Mouse (Mus musculus) layer of hippocampus, adult 9-11 months (tissue): ENCODE results near the gene Trim17.

Experiments used
- DNase-seq: peaks from one replicate; pipeline ENCODE4 v3.0.0; 2022

The Trim17 gene

DNA sequence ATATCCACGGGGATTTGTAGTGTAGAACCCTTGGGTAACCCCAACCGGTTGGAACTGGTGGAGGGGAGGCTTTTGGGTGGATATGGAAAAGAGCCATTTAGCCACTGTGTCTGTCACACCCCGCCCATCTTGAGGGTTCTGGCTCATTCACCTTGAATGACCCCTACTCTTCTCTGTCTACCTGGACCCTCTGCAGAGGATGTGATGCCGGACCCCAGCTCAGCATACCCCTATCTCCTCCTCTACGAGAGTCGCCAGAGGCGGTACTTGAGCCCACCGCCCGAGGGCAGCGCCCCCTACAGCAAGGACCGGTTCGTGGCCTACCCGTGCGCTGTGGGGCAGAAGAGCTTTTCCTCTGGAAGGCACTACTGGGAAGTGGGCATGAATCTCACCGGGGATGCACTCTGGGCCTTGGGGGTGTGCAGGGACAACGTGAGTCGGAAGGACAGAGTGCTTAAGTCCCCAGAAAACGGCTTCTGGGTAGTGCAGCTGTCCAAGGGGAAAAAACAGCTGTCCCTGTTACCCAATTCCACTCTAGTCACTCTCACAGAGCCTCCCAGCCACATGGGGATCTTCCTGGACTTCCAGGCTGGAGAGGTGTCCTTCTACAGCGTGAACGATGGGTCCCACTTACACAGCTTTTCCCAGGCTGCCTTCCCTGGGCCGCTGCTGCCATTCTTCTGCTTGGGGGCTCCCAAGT, 16.5 kb downstream of the Trim17 start:
- no peak for DNase-seq

DNA sequence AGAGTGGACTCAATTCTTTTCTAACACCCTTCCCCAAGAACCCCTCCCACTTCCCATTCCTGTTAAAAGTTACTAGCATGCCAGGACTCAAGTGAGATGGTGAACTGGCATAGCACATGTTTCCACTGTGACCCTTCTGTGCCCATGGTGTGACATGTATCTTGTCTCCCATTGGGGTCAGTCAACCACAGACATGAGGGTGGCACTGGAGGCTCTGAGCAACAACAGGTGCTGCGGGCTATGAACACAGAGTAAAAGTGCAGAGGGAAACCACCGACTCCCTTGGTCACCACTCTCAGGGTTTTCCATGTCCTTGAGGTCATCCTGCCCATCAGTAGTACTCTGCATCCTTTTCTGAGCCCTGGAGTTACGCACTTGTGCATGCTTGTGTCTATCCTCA, 17.3 kb downstream of the Trim17 start:
- no peak for DNase-seq

DNA sequence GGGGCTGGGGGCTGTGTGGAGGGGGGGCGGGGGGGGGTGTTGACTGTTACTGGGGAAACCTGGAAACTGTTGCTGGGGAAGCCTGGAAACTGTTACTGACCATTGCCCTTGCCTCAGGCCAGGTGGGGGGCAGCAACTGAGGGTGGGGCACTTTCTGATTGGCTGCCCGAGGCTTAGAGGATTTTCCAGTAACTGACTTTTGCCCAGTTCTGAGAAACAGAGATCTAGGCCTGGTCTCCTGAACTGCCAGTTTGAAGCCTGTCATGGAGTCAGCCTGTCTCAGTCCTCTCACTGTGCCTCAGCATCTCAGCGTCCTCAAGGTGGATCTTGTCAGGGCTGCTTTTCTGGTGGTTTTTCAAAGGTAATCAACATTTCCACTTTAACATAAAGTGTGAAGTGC, 19.9 kb downstream of the Trim17 start:
- DNase-seq: no peak

DNA sequence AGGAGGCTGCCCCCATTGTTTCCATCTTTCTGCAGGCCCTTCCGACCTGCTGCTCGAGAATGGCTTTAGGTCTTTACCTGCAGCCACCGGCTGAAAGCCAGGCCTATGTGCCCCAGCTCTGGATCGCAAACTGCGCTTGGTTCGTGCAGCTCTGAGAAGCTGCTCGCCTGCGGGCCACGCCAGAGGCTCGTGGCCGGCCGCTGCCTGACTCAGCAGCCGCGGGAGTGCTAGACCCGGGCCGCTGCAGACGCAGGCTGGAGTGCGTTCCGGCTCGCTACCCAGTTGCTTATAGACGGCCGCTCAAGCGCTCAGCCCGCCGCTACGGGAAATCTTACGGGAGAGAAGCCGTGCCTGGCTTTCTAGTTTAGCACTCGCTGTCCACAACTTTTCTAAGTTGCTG, 22.7 kb downstream of the Trim17 start:
- DNase-seq: no peak

DNA sequence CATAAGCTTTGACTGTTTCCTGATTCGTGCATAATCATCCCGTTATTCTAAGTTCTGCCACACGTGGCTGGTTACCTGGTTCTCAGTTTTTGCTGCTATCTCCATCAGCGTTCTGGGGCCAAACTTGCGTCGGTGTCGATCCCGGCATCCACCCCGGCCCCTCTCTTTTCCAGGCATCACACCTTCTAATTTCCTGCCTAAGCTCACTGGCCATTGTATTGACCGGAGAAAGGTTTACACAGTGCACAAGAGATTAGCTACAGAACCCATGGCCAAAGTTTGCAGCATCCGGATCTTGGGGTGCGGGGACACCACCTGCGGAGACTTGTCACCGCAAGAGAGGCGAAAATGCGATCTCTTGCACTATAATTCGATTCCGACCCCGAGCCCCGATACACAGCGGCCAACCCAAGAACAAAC, 23.1 kb downstream of the Trim17 start:
- DNase-seq: no peak

DNA sequence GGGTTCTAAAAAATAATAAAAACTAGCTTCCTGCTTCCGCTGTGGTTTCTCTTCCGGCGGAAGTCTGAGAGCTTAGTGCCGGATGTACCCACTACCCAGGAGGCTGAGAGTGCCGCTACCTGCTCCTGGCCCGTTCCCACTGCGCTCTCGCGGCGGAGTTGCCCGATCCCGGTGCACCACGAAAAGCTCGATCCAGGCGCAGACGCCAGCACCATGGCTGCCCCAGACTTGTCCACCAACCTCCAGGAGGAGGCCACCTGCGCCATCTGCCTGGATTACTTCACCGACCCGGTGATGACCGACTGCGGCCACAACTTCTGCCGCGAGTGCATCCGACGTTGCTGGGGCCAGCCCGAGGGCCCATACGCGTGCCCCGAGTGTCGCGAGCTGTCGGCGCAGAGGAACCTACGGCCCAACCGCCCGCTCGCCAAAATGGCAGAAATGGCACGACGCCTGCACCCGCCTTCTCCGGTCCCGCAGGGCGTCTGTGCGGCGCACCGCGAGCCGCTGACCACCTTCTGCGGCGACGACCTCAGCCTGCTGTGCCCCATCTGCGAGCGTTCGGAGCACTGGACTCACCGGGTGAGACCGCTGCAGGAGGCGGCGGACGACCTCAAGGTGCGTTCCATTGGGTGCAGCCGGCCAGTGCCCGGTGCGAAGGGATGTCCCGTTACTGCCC, 23.7 kb downstream of the Trim17 start, which contains the start of gene Trim11:
Gene Trim11 (plus strand): TSS at position 67 of the 679 bp plus-strand sequence.
- DNase-seq: peak; percentile 56

DNA sequence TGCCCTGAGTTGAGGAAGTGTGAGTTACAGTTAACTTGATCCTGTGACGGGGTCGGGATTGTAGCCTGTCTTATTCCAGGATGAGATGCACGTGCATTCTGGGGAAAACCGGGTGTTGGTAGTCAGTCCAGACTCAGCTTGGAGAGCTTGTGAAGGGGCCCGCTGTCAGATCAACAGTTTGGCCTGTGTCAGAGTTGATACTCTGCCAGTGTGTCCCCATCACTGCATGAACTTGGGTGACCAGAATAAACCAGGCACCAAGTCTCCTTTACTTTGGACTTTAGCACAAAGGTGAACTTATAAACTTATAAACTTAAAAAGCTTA, 24.2 kb downstream of the Trim17 start:
- DNase-seq: no peak

DNA sequence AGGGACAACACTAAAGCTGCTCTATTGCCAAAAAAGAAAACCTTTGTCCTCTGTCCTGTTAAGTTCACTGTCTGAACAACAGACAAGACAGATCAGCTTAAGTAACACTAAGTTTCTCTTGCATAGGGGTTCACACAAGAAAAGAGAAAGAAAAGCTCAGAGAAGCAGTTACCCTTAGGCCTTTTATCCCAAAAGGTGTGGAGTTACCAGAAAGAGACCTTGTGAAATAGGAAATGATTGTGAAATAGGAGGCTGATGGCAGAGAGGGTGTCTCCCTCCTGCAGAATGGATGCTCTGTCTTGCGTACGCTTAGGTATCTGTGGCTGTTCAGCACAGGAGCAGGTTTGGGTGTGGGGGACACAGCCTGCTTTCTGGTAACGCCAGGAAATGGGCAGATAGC, 24.7 kb downstream of the Trim17 start:
- no peak for DNase-seq

DNA sequence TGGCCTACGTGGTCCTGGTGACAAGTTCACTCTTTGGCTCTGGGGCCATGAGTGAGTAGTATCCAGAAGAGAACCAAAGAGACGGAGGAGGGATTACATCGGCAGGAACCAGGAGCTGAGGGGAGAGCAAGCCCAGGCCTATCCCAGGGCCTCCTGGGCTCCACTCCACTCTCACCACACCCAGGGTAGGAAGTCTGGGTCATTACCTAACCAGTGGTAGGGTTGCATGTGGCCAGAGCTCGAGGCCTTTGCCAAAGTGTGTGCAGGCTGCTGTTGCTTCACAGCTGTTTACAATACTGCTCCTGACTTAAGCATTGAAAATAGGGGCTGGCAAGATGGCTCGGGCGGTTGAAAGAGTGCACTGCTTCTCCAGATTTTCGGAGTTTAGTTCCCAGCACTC, 25.2 kb downstream of the Trim17 start:
- no peak for DNase-seq

DNA sequence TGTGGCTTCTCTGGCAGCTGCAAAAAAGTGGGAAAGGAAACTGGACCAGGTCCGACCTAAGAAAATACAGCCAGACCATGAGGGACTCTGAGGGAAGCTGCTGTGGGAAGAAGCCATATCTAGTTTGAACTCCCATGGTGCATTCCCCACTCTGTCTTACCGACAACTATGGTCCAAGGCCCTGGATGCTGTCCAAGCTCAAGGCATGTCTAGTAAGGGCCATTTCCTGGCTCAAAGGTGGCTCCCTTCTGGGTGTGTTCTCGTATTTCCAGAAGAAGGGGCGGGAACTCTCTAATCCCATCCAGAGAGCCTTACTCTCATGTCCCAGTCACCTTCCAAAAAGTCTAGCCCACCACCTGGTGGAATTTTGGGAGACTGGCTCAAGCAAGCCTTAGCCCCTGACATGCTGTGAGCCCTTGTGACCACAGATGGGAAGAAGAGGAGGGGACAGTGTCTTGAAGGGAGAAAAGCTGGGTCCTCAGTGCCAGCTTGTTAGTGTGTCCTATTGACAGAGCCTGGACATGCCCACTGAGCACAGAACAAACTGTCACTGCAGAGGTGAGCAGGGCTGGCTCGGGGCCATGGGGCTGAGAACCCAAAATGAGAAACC, 26.0 kb downstream of the Trim17 start:
- DNase-seq: no peak

DNA sequence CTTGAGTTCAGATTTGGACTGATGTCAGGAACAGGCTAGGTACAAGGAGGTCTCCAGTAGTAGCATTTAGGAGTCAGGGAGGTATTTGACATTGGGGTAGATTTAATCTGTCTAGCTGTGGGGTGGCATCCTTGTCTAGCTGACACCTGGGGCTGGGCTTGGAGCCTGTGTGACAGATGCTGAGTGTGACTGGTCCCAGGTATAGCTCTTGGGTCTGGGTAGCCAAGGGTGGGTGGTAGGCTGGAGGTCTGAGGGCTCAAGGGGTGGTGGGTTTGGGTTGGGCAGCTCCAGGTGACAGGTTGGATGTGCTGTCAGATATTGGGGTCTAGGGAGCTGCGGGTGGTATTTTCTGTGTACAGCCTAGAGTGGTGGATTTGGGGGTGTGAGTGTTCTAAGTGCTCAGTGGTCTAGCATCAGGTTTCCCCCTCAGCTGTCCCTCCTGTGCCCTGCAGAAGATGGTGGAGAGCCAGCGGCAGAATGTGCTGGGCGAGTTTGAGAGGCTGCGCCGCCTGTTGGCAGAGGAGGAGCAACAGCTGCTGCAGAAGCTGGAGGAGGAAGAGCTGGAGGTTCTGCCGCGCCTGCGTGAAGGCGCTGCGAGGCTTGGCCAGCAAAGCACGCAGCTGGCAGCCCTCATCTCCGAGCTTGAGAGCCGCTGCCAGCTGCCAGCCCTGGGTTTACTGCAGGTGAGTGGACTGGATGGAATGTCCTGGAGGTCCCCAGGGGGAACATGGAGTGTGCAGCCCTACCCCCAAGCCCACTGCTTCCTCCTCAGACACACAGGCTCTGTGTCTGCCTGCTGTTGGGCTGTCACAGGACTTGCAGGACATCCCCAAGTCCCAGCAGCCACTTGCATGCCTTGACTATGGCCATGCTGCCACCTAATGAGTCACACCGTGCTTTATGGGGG, 27.3 kb downstream of the Trim17 start:
- peak; percentile 84 for DNase-seq

DNA sequence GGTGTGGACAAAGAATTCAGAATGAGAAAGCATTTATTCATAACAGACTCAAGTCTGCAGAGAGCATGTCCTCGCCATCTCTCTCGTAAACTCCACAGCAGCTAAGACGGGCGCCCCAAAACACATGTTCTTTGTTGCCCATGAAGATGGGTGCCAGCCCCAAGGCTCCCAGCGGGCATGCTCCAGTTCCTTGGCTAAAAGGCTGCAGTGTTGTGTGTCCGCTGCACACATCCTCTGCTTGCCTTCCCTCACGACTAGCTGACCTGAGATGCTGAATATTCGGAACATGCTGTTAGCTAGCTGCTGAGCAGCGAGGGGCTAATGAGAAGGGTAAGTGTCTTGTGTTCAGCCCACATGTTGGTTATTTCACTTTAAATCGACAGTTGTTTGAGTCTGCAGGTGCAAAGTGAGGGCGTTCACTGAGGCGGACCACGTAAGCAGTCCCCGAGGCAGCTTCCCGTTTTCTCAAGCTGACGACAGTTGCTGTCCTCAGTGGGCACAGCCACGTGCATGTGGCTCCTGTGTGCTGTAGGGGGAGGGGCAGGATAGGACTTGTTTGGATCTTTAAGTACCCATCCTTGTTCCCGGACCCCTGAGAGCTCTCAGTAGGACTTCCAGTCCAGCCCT, 28.1 kb downstream of the Trim17 start:
- no peak for DNase-seq

DNA sequence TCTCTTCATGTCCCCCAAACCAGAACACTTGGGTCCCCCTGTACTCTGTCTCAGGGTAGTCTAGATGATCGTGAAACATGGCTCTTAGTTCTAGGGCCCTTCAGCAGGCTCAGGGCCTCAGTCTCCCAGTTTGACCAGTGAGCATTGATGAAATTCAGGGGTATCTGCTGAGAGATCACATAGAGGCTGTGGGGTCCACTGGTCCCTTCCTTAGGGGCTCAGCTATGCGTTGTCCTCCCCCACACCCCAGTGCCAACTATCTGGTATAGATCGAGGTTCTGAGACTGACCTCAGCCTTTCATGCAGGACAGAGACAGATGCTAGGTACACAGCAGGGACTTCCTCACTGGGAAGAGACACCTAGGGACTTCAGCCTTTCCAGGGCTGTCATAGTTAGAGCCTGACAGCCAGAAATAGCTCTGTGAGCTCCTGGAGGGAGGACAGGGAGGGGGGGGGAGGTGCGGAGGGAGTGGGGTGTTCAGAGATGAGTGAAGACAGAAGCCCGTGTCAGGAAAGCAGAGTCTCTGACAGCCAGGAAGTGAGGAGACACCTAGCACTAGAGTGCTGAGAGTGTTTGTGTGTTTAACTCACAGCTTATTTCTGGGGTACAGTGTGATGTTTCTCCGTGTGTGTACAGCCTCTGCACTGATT, 29.3 kb downstream of the Trim17 start:
- DNase-seq: no peak

DNA sequence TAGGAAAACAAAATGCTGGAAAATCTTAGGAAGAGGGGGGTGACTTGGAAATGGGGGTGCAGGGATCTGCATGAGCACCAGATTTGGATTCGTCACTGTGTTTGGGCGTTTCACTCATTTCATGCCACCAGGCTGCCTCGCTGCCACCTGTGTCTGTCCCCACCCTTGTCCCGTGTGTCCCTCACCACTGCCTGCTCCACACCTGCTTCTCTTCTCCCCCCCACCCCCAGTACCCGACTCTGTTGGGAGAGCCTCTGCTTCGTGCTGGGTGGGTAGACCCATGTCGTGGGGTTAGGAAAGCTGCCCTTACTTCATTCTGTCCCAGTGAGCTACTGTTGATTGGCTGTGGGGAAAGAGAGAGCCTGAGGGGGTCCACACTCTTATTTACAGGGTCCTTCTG, 30.2 kb downstream of the Trim17 start:
- DNase-seq: no peak

DNA sequence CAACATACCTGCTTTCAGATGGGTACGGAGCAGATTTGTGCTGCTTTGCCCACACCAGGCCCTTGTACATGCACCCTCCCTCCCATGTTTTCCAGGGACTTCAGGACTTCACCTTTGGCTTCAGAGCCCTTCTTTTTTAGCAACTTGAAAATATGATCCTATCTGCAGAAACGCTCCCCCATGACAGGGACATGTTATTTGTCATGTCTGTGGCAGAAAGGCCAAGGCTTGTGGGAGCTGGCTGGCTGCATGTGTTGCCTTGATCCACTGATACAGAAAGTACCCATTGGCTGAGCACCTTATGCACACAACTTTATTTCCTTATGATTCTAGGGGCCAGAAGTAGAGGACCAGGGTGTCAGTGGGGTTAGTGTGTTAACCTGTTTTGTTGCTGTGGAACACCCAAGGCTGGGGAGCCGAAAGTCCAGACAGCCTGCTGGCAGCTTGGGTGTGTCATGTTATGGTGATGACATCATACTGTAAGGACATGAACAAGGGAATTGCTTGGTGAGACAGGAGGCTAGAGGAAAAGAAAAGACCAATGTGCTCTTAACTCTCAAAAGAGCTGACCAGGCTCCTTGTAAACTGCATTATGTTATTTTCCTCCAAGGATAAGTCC, 30.9 kb downstream of the Trim17 start:
- no peak for DNase-seq

DNA sequence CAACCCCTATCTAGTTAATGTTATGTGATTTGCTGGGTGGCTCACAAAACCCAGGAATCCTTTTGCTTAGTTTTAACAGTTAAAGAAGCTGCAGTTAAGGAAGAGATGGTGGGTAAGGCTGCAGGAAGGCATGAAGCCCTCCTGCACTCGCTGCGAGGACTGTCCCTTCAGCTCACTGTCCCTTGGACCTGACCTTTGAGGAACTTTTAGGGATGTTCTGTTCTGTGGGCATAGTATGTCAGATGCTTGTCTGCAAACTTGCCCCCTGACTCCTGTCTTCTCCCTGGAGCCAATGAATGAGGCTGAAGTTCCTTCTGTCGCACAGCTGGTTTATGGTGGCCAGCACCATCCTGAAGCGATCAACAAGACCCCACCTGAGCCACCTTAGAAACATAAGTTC, 34.7 kb downstream of the Trim17 start:
- DNase-seq: no peak

DNA sequence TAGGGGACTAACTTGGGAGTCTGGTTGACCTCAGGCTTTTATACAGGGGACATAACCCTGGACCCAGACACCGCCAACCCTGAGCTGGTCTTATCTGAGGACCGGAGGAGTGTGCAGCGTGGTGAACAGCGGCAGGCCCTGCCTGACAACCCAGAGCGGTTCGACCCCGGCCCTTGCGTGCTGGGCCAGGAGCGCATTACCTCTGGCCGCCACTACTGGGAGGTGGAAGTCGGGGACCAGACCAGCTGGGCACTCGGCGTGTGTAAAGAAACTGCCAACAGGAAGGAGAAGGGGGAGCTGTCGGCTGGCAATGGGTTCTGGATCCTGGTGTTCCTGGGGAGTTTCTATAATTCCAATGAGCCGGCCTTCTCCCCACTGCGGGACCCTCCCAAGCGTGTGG, 35.7 kb downstream of the Trim17 start:
- DNase-seq: no peak

DNA sequence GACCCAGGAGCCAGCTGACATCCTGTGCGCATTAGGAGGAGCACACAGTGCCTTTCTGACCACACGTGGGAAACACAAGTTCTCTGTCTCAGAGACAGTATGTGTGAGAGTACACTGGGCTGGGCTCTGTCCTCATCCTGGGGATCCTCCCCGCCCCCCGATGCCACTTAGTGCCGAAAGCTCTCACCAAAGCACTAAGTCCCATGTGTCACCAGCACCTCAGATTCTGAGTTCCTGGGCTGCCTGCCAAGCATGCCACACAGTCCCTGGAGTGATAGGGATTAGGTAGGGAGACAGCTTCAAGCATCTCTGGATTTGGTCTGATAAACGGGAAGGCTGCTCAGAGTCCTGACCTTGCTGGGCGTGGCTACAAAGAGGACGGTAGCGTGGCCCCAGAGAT, 36.3 kb downstream of the Trim17 start:
- no peak for DNase-seq

DNA sequence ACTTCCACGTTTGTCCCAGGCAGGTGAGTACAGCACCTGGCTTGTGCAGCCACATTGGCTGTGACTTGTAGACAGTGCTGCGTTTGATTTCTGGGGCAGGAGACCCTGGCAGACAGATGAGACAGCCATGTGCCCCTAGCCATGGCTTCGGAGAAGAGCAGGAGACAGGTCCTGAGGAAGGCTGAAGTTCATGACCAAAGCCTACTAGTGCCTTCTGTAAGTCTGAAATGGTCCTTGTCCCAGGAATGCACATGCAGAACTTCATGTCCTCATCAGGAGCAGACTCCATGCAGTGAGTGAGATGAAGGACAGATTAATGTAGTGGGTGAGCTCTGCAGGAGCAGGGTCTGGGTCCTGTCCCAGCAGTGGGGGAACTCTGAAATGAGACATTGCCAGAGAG, 37.4 kb downstream of the Trim17 start:
- DNase-seq: no peak

DNA sequence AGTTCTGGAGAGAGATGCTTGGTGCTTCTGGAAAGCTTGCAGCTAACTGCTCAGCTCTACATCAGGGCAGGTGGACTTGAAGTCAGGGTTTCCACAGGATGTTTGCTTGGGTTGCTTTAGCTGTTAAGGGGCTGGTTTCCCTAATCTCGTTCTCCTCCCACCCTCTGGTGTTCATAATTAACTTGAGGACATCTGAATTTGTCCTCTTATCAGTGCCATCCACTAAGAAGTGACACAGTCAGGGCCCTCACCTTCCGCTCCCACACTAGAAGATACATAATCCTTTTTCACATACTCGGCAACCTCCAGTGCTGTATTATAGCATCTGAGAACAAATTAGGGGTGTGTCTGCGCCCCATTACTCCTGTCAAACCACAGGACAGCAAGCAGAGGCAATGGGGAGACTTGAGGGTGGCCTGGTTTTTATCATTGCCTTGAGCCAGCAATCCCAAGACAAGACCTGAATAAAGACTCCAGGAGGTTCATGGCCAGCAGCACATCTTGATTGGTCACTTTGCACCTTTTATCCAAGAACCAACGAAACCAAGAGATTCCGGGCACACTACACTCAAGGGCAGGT, 38.7 kb downstream of the Trim17 start:
- DNase-seq: no peak

DNA sequence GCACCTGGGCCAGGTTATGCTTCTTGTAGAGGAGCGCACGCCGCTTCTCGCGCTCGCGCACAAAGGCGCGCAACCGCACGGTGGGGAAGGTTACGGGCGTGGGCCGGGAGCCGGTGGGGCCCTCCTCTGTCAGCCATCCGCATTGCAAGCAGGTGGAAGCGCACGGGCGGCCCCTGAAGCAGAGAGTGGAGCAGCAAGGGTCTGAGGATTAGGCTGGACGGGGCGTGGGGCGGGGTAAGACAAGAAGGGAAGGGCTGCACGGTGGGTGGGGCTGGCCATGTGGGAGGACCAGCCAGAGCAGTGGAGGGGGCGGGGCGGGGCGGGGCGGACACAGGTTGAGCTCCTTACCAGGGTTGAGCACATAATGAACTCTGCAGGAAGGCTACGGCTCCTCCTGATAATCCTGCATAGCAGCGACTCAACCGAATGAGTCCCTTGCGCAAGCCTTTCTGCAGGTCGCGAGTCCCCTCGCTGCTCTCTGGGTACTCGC, 39.9 kb downstream of the Trim17 start:
- DNase-seq: no peak
